Mouse (Mus musculus) limb, embryonic 15.5 days (tissue): ENCODE results near the gene Ctso. TPM values are rescaled to one million over a fixed set of nuclear protein-coding genes. Genes with fewer than 3 reads are reported as not detected.

Experiments
- ATAC-seq: fragments of 200-750 bp; cut with Nextera tagmentation; 2 replicates; pipeline ENCODE4 v1.8.0; 2017; ENCODE audit warnings: low read depth, moderate TSS enrichment; ENCODE audit not compliant: insufficient number of reproducible peaks, low FRiP score, low TSS enrichment
- H3K27ac ChIP-seq: fragments of 300-500 bp; sonication (generic); 2 replicates; pipeline ENCODE4 v1.5.1; 2015; ENCODE audit warnings: moderate library complexity, mild to moderate bottlenecking, inconsistent platforms
- H3K27me3 ChIP-seq: fragments of 300-500 bp; sonication (generic); 2 replicates; pipeline ENCODE4 v1.6.1; 2015; ENCODE audit warnings: inconsistent platforms
- H3K36me3 ChIP-seq: fragments of 300-500 bp; sonication (generic); 2 replicates; pipeline ENCODE4 v1.6.1; 2015; ENCODE audit warnings: inconsistent platforms
- H3K4me1 ChIP-seq: fragments of 300-500 bp; sonication (generic); 2 replicates; pipeline ENCODE4 v1.6.1; 2015; ENCODE audit warnings: inconsistent platforms
- H3K4me2 ChIP-seq: fragments of 300-500 bp; sonication (generic); 2 replicates; pipeline ENCODE4 v1.6.1; 2015; ENCODE audit warnings: mild to moderate bottlenecking, inconsistent platforms
- H3K4me3 ChIP-seq: fragments of 300-500 bp; sonication (generic); 2 replicates; pipeline ENCODE4 v1.5.1; 2015; ENCODE audit warnings: mild to moderate bottlenecking, inconsistent platforms
- H3K9ac ChIP-seq: fragments of 300-500 bp; sonication (generic); 2 replicates; pipeline ENCODE4 v1.6.1; 2015; ENCODE audit warnings: inconsistent platforms
- H3K9me3 ChIP-seq: fragments of 300-500 bp; sonication (generic); 2 replicates; pipeline ENCODE4 v1.6.1; 2016; ENCODE audit warnings: inconsistent platforms
- WGBS: fragments of 180-500 bp; shearing (Covaris S2); methylation state at CpG from one replicate; pipeline ENCODE4 v1.1.7; 2015; 5-methylcytosine and 5-hydroxymethylcytosine counted together
- polyA plus RNA-seq: library from polyadenylated mRNA; unstranded; fragments of >200 nt; fragmentation: Nextera tagmentation; extraction: Ambion mirVana; gene quantifications from 2 replicates; pipeline ENCODE4 v1.2.1, GENCODE M21; 2015

Gene Ctso
- polyA plus RNA-seq, 1 experiment from 2014 or later, result 12.1 TPM

DNA sequence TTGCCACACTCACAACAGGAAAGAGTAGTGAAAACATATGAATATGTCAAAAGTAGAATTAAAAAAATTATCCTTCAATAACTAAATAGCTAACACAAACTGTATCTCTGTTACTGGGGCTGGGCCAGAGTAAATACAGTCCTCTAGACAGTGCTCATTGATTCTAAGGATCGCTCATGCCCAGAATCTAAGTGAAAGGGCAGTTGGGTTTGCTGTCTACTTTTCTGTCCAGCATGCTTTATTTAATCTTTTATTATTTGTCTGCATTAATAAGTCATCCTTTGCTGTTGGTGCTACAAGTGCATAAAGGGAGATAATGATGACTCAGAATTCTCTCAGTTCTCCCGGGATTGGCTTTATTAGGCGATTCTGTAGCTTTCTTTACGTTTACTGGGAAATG lies 63.0 kb downstream of the Ctso start:
- whole genome bisulfite sequencing, result 43% methylated on average over 4 of the region's 4 CpGs
- Histone ChIP-seq H3K36me3 (no peaks in the 10 kb centered on the region), H3K4me2 (no peak overlapping the region), H3K9ac (no peak overlapping the region), H3K4me3 (no peak overlapping the region), H3K27ac (no peak overlapping the region), H3K9me3 (no peaks in the 10 kb centered on the region), H3K27me3 (no peaks in the 10 kb centered on the region), H3K4me1 (no peaks in the 10 kb centered on the region)
- no peak for ATAC-seq

DNA sequence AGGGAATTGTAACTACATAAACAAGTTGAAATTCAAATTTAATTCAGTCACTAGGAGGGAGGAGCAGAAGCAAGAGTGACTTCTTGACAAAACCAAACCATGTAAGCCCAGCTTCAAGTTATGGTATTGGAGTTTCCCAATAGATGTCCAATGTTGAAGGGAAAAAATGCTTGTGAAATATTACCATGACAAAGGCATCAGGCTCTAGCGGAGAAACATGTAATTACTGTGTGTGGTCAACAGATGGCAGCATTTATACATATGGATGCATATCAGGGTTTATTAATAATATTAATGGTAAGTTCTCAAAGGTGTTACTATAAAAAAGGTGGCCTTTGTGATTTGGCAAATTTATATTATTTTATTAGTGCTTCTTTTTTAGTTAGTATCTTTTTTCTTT lies 63.6 kb downstream of the Ctso start:
- Histone ChIP-seq H3K36me3 (no peaks in the 10 kb centered on the region), H3K27me3 (no peaks in the 10 kb centered on the region), H3K4me2 (no peak overlapping the region), H3K9me3 (no peaks in the 10 kb centered on the region), H3K9ac (no peak overlapping the region), H3K4me1 (no peaks in the 10 kb centered on the region), H3K27ac (no peak overlapping the region), H3K4me3 (no peak overlapping the region)
- ATAC-seq, result no peak
- 4% methylated on average over 1 of the region's 1 CpGs for WGBS

Other genes starting within 250 kb of the Ctso start
- gene Tdo2, start 43.6 kb downstream of the Ctso start, polyA plus RNA-seq, result 0.09 TPM in 1 of 2 replicates, not detected in the other
- gene Asic5, start 49.7 kb downstream of the Ctso start, polyA plus RNA-seq, result not detected in 2 replicates
- 11.2 and 13.0 TPM in 2 replicates for gene Gucy1b1, start 142.1 kb downstream of the Ctso start, polyA plus RNA-seq
- 14.1 and 15.1 TPM in 2 replicates for gene Gucy1a1, start 213.2 kb downstream of the Ctso start, polyA plus RNA-seq